Mouse (Mus musculus) liver, postnatal 0 days (tissue): ENCODE results near the gene Gucd1.

Experiments
- CTCF ChIP-seq: sonication (generic); IDR thresholded peaks from 2 replicates; pipeline ENCODE4 v1.5.1; 2016; ENCODE audit warnings: antibody characterized with exemption, low read depth
- EP300 ChIP-seq: IDR thresholded peaks from 2 replicates; pipeline ENCODE4 v1.6.1; 2016; ENCODE audit warnings: antibody characterized with exemption, low read depth, mild to moderate bottlenecking

DNA sequence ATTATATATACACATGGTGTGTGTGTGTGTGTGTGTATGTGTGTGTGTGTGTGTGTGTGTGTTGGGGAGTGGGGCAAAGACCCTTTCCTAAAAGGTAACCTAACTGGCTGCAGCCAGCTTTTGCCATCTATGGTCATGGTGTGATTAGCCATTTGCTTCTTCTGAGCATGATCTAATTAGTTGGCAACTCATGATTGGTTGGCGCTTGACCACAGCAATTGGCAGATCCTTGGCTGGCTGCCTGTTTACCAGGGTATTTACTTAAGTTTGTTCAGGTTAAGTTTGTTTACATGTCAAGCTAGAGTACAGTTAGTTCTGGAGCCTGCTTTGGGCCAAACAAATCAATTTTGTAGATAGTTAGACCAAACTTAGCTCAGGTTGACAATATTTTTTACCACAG, 16.1 kb downstream of the Gucd1 start:
- no peak for TF ChIP-seq CTCF
- TF ChIP-seq EP300 = no peak
